In the genomic region with DNA sequence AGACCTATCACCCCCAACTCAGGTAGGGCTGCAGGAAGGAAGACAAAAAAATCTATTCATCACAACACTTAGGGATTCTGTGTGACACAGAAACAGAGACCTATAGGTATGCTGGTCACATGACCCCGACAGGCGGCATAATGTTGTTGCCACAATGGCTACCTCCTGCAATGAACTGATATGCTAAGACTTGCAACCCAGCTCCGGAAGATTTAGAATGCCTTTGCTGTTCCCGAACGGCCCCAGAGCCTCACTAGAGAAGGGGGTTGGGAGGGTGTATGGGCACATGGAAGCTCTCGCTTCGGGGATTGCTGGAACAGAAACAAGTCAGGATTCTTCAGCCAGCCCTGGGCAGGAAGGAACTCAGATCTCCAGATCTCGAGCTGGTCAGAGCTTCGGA, we compare ENCODE assay signal across 8 mouse cellular contexts. TPM values are rescaled to one million over a fixed set of nuclear protein-coding genes. Genes with fewer than 3 reads are reported as not detected.
DNase-seq lines count a peak whose midpoint lies in the region; ATAC-seq and TF ChIP-seq lines count a peak whose summit lies in the region.

No protein-coding gene starts in this region.

- intact Hi-C loops in gastrocnemius, postnatal 14 days (cut with DNase I; ENCODE audit: low total_unique reads), result no loop called here

- H3K79me2 ChIP-seq in macrophage (ENCODE audit: inconsistent target), result no peaks in the 10 kb centered on the region

- no peak overlapping the region; the same call in 1 of the 2 replicates for H3K9ac ChIP-seq in hindbrain, embryonic 16.5 days (ENCODE audit: low read depth, low read length)

- ATAC-seq in hindbrain, embryonic 16.5 days, result no peak

- H3K9me3 ChIP-seq in hindbrain, embryonic 16.5 days (ENCODE audit: control insufficient read depth, low read length), result no peaks in the 10 kb centered on the region

- H3K36me3 ChIP-seq in hindbrain, embryonic 16.5 days (ENCODE audit: control insufficient read depth, insufficient read depth, low read length), result no peaks in the 10 kb centered on the region
- H3K36me3 ChIP-seq in macrophage (ENCODE audit: inconsistent target), result no peaks in the 10 kb centered on the region

- DNase-seq in cerebellum, adult 2 months, result peak in 1 of 2 experiments; percentile 32
- no peak for DNase-seq in cerebellum, postnatal 4 days (ENCODE audit: low spot score in 2 of 2)
- peak; percentile 16 for DNase-seq in spleen, postnatal 36 days (ENCODE audit: low spot score in 2 of 2)
- DNase-seq in spleen, adult 12 weeks (ENCODE audit: low spot score), result no peak
- DNase-seq in thymus, postnatal 36 days, result peak; percentile 33 to 37
- no peak for DNase-seq in gastrocnemius, postnatal 14 days

- H3K27ac ChIP-seq in cerebellum, adult 2 months (ENCODE audit: insufficient read depth, low read length), result no peak overlapping the region
- H3K27ac ChIP-seq in hindbrain, embryonic 16.5 days (ENCODE audit: low read depth, low read length), result peak overlapping the region; percentile 83
- H3K27ac ChIP-seq in macrophage, result no peak overlapping the region

- no peaks in the 10 kb centered on the region for H3K27me3 ChIP-seq in cerebellum, adult 2 months (ENCODE audit: control insufficient read depth, insufficient read depth, low read length)
- no peaks in the 10 kb centered on the region for H3K27me3 ChIP-seq in hindbrain, embryonic 16.5 days (replicated peaks; ENCODE audit: control insufficient read depth, insufficient read depth, low read length)

- WGBS in cerebellum, adult 2 months, result 29% methylated on average over 9 of the region's 9 CpGs
- WGBS in hindbrain, embryonic 16.5 days, result 3% methylated on average over 9 of the region's 9 CpGs
- 11% methylated on average over 9 of the region's 9 CpGs for WGBS in macrophage (ENCODE audit: missing documents)

- H3K4me2 ChIP-seq in hindbrain, embryonic 16.5 days (ENCODE audit: low read length), result peak overlapping the region; percentile 47

- peaks cover 37% of the 10 kb centered on the region for H3K4me1 ChIP-seq in cerebellum, adult 2 months (ENCODE audit: control insufficient read depth, insufficient read depth, low read length)
- H3K4me1 ChIP-seq in hindbrain, embryonic 16.5 days (ENCODE audit: control insufficient read depth, insufficient read depth, low read depth, low read length), result peaks cover 41% of the 10 kb centered on the region

- TF ChIP-seq POLR2A in cerebellum, adult 2 months (IDR thresholded peaks at IDR 0.05; ENCODE audit: borderline replicate concordance, insufficient read depth, low read length), result no peak

- TF ChIP-seq CTCF in cerebellum, adult 2 months (IDR thresholded peaks at IDR 0.05; ENCODE audit: borderline replicate concordance, insufficient read depth, low read depth, low read length), result no peak

- peak overlapping the region; percentile 61 for H3K4me3 ChIP-seq in cerebellum, adult 2 months (replicated peaks; ENCODE audit: insufficient read depth, low read depth, low read length)
- no peak overlapping the region for H3K4me3 ChIP-seq in hindbrain, embryonic 16.5 days (ENCODE audit: low read length)
- H3K4me3 ChIP-seq in macrophage (ENCODE audit: inconsistent target), result peak overlapping the region; percentile 67

RNA-seq across cellular contexts. Expression of a gene that starts 55.5 kb away (rescaled TPM):
- polyA plus RNA-seq in cerebellum, adult 2 months (2012; rRNA removed), result 43.8 and 52.1 TPM in 2 replicates
- polyA plus RNA-seq in hindbrain, embryonic 16.5 days (2015; fragmentation: Nextera tagmentation; extraction: Ambion mirVana), result 18.9 and 21.4 TPM in 2 replicates
- total RNA-seq in macrophage (2018; cell fraction: chromatin; rRNA removed), result 10 to 100 TPM; 14.0 to 82.8 (median 62.1) TPM
- total RNA-seq in macrophage (2018; cell fraction: cytosol; rRNA removed), result 10 to 100 TPM in 25 of 26 experiments, 1 to 10 TPM in 1; 8.7 to 22.0 (median 16.4) TPM
- 10 to 100 TPM; 13.9 to 61.0 (median 44.8) TPM for total RNA-seq in macrophage (2018; cell fraction: nucleus; rRNA removed)
- polyA plus RNA-seq in macrophage (2018), result 9.0 to 13.1 TPM (median 11.4 TPM) in 3 replicates
- total RNA-seq in gastrocnemius, postnatal 14 days (2021), result 10 to 100 TPM; 16.5 to 18.1 TPM

Comparison
In these comparisons a context has a peak if more than half of its experiments do, and no peak if none do; other contexts are left out.
1. DNase-seq: peak in spleen, postnatal 36 days (2 of 2) and thymus, postnatal 36 days (2 of 2); none in cerebellum, postnatal 4 days (0 of 2), spleen, adult 12 weeks (single experiment) and gastrocnemius, postnatal 14 days (single experiment).